Mouse (Mus musculus) spleen, adult 2 months (tissue): ENCODE measurements at regions not wholly inside any gene's neighbourhood (a gene's known extent, or its start where the extent isn't known, plus 50 kb on each side); places are given as distances from the start of the nearest gene placed in this dataset.

Experiments
- DNase-seq, 2 experiments: peaks; one replicate each; pipeline versions ENCODE4 v3.0.0 to v3.0.0-alpha.2; 2012 to 2021; ENCODE audit warnings: low spot score in 2 of 2, low read depth in 1 of 2
- H3K27ac ChIP-seq: fragments of 200-500 bp; 2 replicates; pipeline ENCODE4 v1.5.1; 2012; ENCODE audit warnings: low read length, inconsistent platforms; ENCODE audit not compliant: insufficient read depth
- H3K27me3 ChIP-seq: fragments of 200-500 bp; 2 replicates; pipeline ENCODE4 v1.6.1; 2012; ENCODE audit warnings: mild to moderate bottlenecking, moderate library complexity, low read length, inconsistent platforms; ENCODE audit not compliant: control insufficient read depth, insufficient read depth
- H3K36me3 ChIP-seq: fragments of 200-500 bp; 2 replicates; pipeline ENCODE4 v1.6.1; 2012; ENCODE audit warnings: mild to moderate bottlenecking, low read length, inconsistent platforms; ENCODE audit not compliant: control insufficient read depth, insufficient read depth
- H3K4me1 ChIP-seq: fragments of 200-500 bp; 2 replicates; pipeline ENCODE4 v1.6.1; 2011; ENCODE audit warnings: inconsistent platforms; ENCODE audit not compliant: control insufficient read depth, insufficient read depth, insufficient read length
- H3K4me3 ChIP-seq: fragments of 200-500 bp; 2 replicates; pipeline ENCODE4 v1.5.1; 2011; ENCODE audit warnings: mild to moderate bottlenecking, inconsistent platforms; ENCODE audit not compliant: insufficient read depth, insufficient read length; ENCODE audit errors: extremely low read depth
- CTCF ChIP-seq: fragments of 200-500 bp; IDR thresholded peaks from 2 replicates; pipeline ENCODE4 v1.5.1; 2011; ENCODE audit warnings: mild to moderate bottlenecking, inconsistent platforms; ENCODE audit not compliant: insufficient read depth, insufficient read length, insufficient replicate concordance; ENCODE audit errors: extremely low read depth
- POLR2A ChIP-seq: fragments of 200-500 bp; IDR thresholded peaks from 2 replicates; pipeline ENCODE4 v1.6.1; 2011; ENCODE audit warnings: low read depth, low read length, inconsistent platforms
- WGBS: fragments of 180-500 bp; shearing (Covaris S2); methylation state at CpG from one replicate; pipeline ENCODE4 v1.1.7; 2018; 5-methylcytosine and 5-hydroxymethylcytosine counted together

DNA sequence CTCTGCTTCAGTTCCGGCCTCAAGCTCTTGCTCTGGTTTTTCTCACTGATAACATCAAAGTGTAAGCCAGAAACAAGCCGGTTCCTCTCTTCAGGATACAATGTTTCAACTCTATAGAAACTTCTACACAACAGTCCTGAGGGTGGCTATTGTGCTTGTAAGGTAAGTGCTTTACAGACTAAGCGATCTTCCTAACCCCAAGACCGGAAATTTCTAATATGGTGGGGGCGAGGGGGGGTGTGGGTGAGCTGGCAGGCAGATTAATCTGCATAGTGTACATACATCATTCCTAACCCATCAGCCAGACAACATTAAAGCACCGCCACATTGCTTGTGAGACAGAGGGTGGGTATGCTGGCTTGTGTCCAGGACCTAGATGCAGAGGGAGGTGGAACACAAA, 200.8 kb downstream of the Uaca start:
- Histone ChIP-seq H3K36me3 (no peaks in the 10 kb centered on the region), H3K27ac (no peak overlapping the region), H3K4me1 (peaks cover 32% of the 10 kb centered on the region; the same call in 1 of the 2 replicates), H3K4me3 (no peak overlapping the region), H3K27me3 (no peaks in the 10 kb centered on the region)
- no peak for TF ChIP-seq CTCF
- no peak for DNase-seq
- WGBS: 29% methylated on average over 6 of the region's 6 CpGs

DNA sequence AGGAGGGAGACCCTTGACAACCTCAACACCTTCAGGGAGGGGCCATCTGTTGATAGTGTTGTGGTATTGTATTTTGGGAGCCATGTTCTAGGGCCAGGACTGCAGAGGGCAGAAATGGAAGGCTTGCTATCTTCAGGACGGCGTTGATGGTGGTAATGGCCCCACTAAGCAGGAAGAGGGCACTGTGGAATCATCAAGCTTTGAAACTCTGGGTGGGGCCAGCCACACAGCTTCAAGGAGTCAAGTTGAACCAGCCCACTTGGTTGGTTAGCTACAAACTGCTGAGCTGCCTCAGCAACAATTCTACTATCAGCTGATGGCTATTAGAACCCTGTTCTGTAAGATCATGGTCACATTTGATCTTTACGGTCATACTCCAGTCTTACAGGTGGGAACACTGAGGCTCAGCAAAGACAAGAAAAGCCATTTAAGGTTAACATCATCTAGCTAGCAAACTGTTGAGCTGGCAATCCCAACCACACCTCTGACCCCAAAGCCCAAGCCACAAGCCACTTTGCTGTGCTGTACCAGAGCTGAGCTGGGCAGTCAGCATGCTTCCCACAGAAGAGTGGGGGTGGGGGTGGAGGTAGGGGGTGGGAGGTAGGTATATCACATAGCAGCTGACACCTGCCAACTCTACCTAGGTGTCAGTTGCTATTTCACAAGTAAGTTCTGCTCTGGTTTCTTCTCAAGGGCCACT, 203.9 kb downstream of the Uaca start:
- 0% methylated on average over 3 of the region's 3 CpGs for WGBS
- TF ChIP-seq POLR2A (no peak), CTCF (peak; percentile 42; the same call in 1 of the 2 replicates)
- Histone ChIP-seq H3K4me3 (no peak overlapping the region), H3K27ac (peak overlapping the region; percentile 62), H3K4me1 (peaks cover 23% of the 10 kb centered on the region; the same call in 1 of the 2 replicates), H3K36me3 (no peaks in the 10 kb centered on the region), H3K27me3 (no peaks in the 10 kb centered on the region)
- DNase-seq: peak; percentile 61 to 65

DNA sequence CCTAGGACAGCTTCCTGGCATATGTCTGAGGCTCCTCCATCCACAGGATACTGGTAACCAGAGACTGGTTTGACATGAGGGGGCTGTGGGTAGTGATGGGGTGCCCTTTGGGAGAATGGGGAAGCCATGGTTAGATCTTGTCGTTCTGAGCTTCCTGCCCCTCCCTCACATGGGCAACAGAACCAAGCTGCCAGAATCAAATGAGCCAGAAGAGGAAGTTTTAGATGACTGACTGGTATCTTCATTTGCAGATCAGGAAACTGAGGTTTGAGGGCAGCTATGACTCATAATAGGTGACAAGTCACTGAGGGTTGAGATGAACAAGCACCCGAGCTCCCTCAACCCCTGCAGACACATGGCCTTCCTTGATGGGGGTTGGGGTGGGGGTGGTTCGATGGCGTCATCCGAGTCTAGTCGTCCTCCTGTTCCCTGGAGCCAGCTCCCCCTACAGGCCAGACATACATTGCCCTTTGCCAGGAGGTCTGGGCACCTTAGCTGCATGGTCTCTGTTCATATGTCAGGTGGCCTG, 204.7 kb downstream of the Uaca start:
- no peak for TF ChIP-seq POLR2A
- TF ChIP-seq CTCF: peak; percentile 64; the same call in 1 of the 2 replicates
- Histone ChIP-seq H3K4me3 (no peak overlapping the region), H3K27ac (peak overlapping the region; percentile 62), H3K36me3 (no peaks in the 10 kb centered on the region), H3K4me1 (peaks cover 23% of the 10 kb centered on the region; the same call in 1 of the 2 replicates), H3K27me3 (no peaks in the 10 kb centered on the region)
- DNase-seq: peak; percentile 77 to 87
- under 1% methylated on average over 6 of the region's 6 CpGs for WGBS

DNA sequence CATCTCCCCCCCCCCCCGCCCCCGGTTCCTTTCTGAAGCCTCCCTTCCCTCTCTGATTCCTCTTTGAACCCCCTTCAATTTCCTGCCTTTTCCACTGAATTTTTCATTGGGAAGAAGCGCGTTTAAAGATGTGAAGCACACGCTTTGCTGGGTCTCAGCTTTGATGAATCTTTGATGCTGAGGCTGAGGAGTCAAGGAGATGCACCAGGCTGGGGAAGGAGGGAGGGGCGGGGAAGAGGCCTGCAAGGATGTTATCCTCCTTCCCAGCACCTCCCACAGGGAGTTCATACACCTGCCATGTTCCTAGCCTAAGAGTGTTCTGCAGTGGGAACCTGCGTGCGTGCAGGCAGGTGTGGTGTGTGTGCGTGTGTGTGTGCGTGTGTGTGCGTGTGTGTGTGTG, 205.9 kb downstream of the Uaca start:
- Histone ChIP-seq H3K4me1 (peaks cover 23% of the 10 kb centered on the region; the same call in 1 of the 2 replicates), H3K27me3 (no peaks in the 10 kb centered on the region), H3K4me3 (no peak overlapping the region), H3K36me3 (no peaks in the 10 kb centered on the region), H3K27ac (no peak overlapping the region)
- WGBS: 84% methylated on average over 11 of the region's 11 CpGs
- no peak for TF ChIP-seq CTCF
- TF ChIP-seq POLR2A: no peak
- no peak for DNase-seq

DNA sequence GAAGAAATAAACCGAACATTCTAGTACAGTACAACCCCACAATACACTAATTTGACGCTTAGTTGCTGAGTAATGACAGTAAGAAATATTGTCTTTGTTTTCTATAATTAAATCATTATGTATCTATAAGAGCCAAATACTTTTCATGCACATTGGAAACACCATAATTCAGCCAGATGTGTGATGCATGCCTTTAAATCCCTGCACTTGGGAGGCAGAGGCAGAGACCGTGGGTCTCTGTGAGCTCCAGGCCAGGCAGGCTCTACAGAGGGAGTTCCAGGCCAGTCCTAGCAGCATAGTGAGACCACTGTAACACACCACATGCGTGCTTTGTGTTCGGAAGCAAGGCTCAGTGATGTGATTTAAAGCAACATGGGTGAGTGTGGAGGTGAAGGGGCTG, 208.2 kb downstream of the Uaca start:
- Histone ChIP-seq H3K27me3 (no peaks in the 10 kb centered on the region), H3K27ac (no peak overlapping the region), H3K4me3 (no peak overlapping the region), H3K36me3 (no peaks in the 10 kb centered on the region), H3K4me1 (peaks cover 23% of the 10 kb centered on the region; the same call in 1 of the 2 replicates)
- no peak for DNase-seq
- 90% methylated on average over 5 of the region's 5 CpGs for WGBS
- TF ChIP-seq POLR2A (no peak), CTCF (no peak)

DNA sequence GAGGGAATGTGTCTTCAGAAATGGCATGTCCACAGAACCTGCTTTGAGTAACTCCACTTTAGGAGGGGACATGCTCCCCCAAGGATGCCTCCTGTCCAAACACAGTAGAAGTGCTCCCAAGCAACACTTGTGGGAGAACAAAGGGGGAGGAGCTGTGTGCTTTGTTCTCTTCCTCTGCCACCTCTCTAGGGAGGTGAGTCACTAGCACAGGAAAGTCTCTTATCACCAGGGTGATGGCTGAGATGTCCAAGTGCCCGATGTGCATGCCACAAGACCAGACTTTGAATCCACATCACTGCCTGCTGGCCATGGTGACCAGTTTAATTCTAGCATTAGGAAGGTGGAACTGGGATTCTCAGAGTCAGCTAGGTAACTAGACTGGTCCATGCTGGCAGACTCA, 214.1 kb downstream of the Uaca start:
- TF ChIP-seq POLR2A (no peak), CTCF (no peak)
- no peaks in the 10 kb centered on the region for H3K36me3 ChIP-seq
- no peak overlapping the region for H3K4me3 ChIP-seq
- no peak overlapping the region for H3K27ac ChIP-seq
- H3K4me1 ChIP-seq: peaks cover 11% of the 10 kb centered on the region; the same call in 1 of the 2 replicates
- H3K27me3 ChIP-seq: no peaks in the 10 kb centered on the region
- 33% methylated on average over 1 of the region's 1 CpGs for WGBS
- no peak for DNase-seq

DNA sequence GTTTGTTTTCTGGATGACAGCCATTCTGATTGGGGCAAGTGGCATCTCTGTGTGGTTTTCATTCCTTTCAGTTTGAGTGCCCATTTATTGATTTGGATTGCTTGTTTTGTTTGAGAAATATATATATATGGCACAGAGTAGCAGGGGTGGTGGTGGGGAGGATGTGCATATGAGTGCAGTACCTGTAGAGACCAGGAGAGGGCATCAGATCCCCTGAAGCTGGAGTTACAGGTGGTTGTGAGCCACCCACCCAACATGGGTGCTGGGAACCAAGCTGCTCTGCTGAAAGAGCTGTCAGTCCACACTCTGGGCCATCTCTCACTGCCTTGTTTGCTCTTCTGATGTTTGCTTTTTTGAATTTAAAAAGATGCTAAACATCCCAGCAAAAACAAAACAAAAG, 216.7 kb downstream of the Uaca start:
- Histone ChIP-seq H3K27me3 (no peaks in the 10 kb centered on the region), H3K36me3 (no peaks in the 10 kb centered on the region), H3K4me1 (peaks cover 11% of the 10 kb centered on the region; the same call in 1 of the 2 replicates), H3K4me3 (no peak overlapping the region), H3K27ac (no peak overlapping the region)
- TF ChIP-seq CTCF (no peak), POLR2A (no peak)
- DNase-seq: no peak
